In the genomic region with DNA sequence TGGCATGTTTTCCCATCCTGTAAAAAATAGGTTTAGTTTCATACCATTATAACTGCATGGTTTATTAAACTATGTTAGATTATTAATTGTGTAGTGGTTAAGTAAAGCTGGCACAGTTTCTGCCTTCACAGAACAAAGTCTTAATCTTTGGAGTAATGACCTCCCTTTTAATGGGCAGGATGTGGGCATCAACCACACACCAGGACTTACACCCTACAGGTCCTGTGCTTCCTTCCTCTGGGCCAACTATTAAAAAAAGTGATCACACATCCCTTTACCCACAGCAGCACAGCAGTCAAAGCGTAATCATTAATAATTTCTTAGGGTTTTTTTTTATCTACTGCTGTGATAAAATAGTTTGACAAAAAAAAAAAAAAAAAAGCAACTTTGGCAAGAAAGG, we compare ENCODE assay signal across 14 mouse cellular contexts.
"Had no signal": no experiment of that assay in that cellular context is flagged by ENCODE, and none has a peak within 500 bp of the region (broad histone marks: within the 10 kb centered on the region; RNA-seq: fewer than 3 reads in every experiment).

No protein-coding gene starts in this region.

- DNase-seq: kidney, adult 2 months; kidney, postnatal 25 days; layer of hippocampus, adult 9-11 months; liver, embryonic 13.5 days; lung, adult 2 months; lung, postnatal 14 days; lung, postnatal 4 days; right cerebral cortex, postnatal 25 days; spleen, adult 18-20 months; thymus, adult 2 months; thymus, postnatal 14 days; thymus, postnatal 4 days had no signal

- ATAC-seq: midbrain, embryonic 13.5 days; midbrain, embryonic 16.5 days had no signal
